Mouse (Mus musculus) kidney, embryonic 16.5 days (tissue): ENCODE results near the gene Mthfd1l. TPM values are rescaled to one million over a fixed set of nuclear protein-coding genes. Genes with fewer than 3 reads are reported as not detected.
"Not testable (repeated sequence)": the region's sequence is repeated elsewhere in the genome, so short reads cannot be mapped to it uniquely, and the experiment has no call there.

Experiments used
- ATAC-seq: fragments of 200-750 bp; cut with Nextera tagmentation; 2 replicates; pipeline ENCODE4 v1.8.0; 2017; ENCODE audit warnings: moderate TSS enrichment; ENCODE audit not compliant: low FRiP score, low TSS enrichment
- H3K27ac ChIP-seq: fragments of 300-500 bp; sonication (generic); 2 replicates; pipeline ENCODE4 v1.5.1; 2014; ENCODE audit warnings: low read length
- H3K27me3 ChIP-seq: fragments of 300-500 bp; sonication (generic); 2 replicates; pipeline ENCODE4 v1.6.1; 2014; ENCODE audit warnings: low read length, control low read depth, mixed read lengths; ENCODE audit not compliant: insufficient read depth
- H3K36me3 ChIP-seq: fragments of 300-500 bp; sonication (generic); 2 replicates; pipeline ENCODE4 v1.6.1; 2014; ENCODE audit warnings: low read length, control low read depth, mixed read lengths; ENCODE audit not compliant: insufficient read depth
- H3K4me1 ChIP-seq: fragments of 300-500 bp; sonication (generic); 2 replicates; pipeline ENCODE4 v1.6.1; 2014; ENCODE audit warnings: low read length, control low read depth, mixed read lengths; ENCODE audit not compliant: insufficient read depth
- H3K4me2 ChIP-seq: fragments of 300-500 bp; sonication (generic); replicated peaks from 2 replicates; pipeline ENCODE4 v1.6.1; 2014; ENCODE audit warnings: low read depth, low read length
- H3K4me3 ChIP-seq: fragments of 300-500 bp; sonication (generic); 2 replicates; pipeline ENCODE4 v1.5.1; 2014; ENCODE audit warnings: mild to moderate bottlenecking, low read length
- H3K9ac ChIP-seq: fragments of 300-500 bp; sonication (generic); replicated peaks from 2 replicates; pipeline ENCODE4 v1.6.1; 2014; ENCODE audit warnings: low read length
- H3K9me3 ChIP-seq: fragments of 300-500 bp; sonication (generic); 2 replicates; pipeline ENCODE4 v1.6.1; 2016; ENCODE audit warnings: low read length, control low read depth
- WGBS: fragments of 180-500 bp; shearing (Covaris S2); extraction: QIAGEN DNeasy Blood & Tissue Kit; methylation state at CpG from one replicate; pipeline ENCODE4 v1.1.7; 2014; 5-methylcytosine and 5-hydroxymethylcytosine counted together
- polyA plus RNA-seq: library from polyadenylated mRNA; unstranded; fragments of >200 nt; fragmentation: Nextera tagmentation; extraction: Ambion mirVana; gene quantifications from 2 replicates; pipeline ENCODE4 v1.2.1, GENCODE M21; 2015

Gene Mthfd1l
- polyA plus RNA-seq, 1 experiment from 2014 or later = 16.7 TPM

- no peaks in the 10 kb centered on the region for H3K9me3 ChIP-seq
These were observed 226.1 kb downstream of the Mthfd1l start for GRCm38 (mm10) chr10:4198978-4199377.

GRCm38 (mm10) chr10:4199926-4200325 is 227.0 kb downstream of the Mthfd1l start:
- Histone ChIP-seq H3K4me1 (no peaks in the 10 kb centered on the region), H3K4me2 (no peak overlapping the region), H3K36me3 (no peaks in the 10 kb centered on the region), H3K27ac (no peak overlapping the region), H3K27me3 (no peaks in the 10 kb centered on the region), H3K9me3 (no peaks in the 10 kb centered on the region), H3K9ac (no peak overlapping the region), H3K4me3 (no peak overlapping the region)
- ATAC-seq = no peak
- 91% methylated on average over 6 of the region's 6 CpGs for WGBS

More at GRCm38 (mm10) chr10:4198978-4199377, 226.1 kb downstream of the Mthfd1l start:
- ATAC-seq = no peak
- H3K4me1 ChIP-seq = no peaks in the 10 kb centered on the region
- no peak overlapping the region for H3K27ac ChIP-seq
- no peaks in the 10 kb centered on the region for H3K27me3 ChIP-seq
- H3K4me2 ChIP-seq = no peak overlapping the region
- H3K9ac ChIP-seq = no peak overlapping the region
- no peak overlapping the region for H3K4me3 ChIP-seq
- H3K36me3 ChIP-seq = no peaks in the 10 kb centered on the region
- WGBS = 73% methylated on average over 6 of the region's 6 CpGs

- Histone ChIP-seq H3K9ac (no peak overlapping the region), H3K36me3 (no peaks in the 10 kb centered on the region), H3K4me3 (no peak overlapping the region), H3K4me1 (no peaks in the 10 kb centered on the region), H3K27me3 (no peaks in the 10 kb centered on the region), H3K27ac (no peak overlapping the region), H3K4me2 (no peak overlapping the region), H3K9me3 (no peaks in the 10 kb centered on the region)
- 87% methylated on average over 5 of the region's 5 CpGs for WGBS
- ATAC-seq = no peak
These were observed 227.7 kb downstream of the Mthfd1l start for GRCm38 (mm10) chr10:4200546-4201104.

GRCm38 (mm10) chr10:4201141-4201540 is 228.2 kb downstream of the Mthfd1l start:
- H3K9me3 ChIP-seq = no peaks in the 10 kb centered on the region
- no peaks in the 10 kb centered on the region for H3K36me3 ChIP-seq
- no peaks in the 10 kb centered on the region for H3K27me3 ChIP-seq
- H3K4me3 ChIP-seq = no peak overlapping the region
- no peaks in the 10 kb centered on the region for H3K4me1 ChIP-seq
- H3K27ac ChIP-seq = no peak overlapping the region
- no peak overlapping the region for H3K4me2 ChIP-seq
- no peak overlapping the region for H3K9ac ChIP-seq
- ATAC-seq = no peak
- 89% methylated on average over 4 of the region's 4 CpGs for WGBS

GRCm38 (mm10) chr10:4203651-4204050 is 230.7 kb downstream of the Mthfd1l start:
- not testable (repeated sequence) for H3K4me3 ChIP-seq, H3K9me3 ChIP-seq, H3K27me3 ChIP-seq, H3K4me1 ChIP-seq, ATAC-seq, H3K27ac ChIP-seq, H3K4me2 ChIP-seq, H3K36me3 ChIP-seq, H3K9ac ChIP-seq
- WGBS = 56% methylated on average over 5 of the region's 6 CpGs

- H3K27ac ChIP-seq = no peak overlapping the region
- peaks cover 7% of the 10 kb centered on the region; the same call in 1 of the 2 replicates for H3K9me3 ChIP-seq
- H3K4me3 ChIP-seq = no peak overlapping the region
- WGBS = 76% methylated on average over 15 of the region's 15 CpGs
- H3K27me3 ChIP-seq = no peaks in the 10 kb centered on the region
- no peak for ATAC-seq
- H3K36me3 ChIP-seq = no peaks in the 10 kb centered on the region
- H3K9ac ChIP-seq = no peak overlapping the region
- peaks cover 14% of the 10 kb centered on the region for H3K4me1 ChIP-seq
- no peak overlapping the region for H3K4me2 ChIP-seq
These were observed 236.1 kb downstream of the Mthfd1l start for GRCm38 (mm10) chr10:4209040-4209439.

GRCm38 (mm10) chr10:4210313-4211066 is 237.6 kb downstream of the Mthfd1l start:
- peaks cover 14% of the 10 kb centered on the region for H3K4me1 ChIP-seq
- peak overlapping the region; percentile 62 for H3K4me2 ChIP-seq
- no peaks in the 10 kb centered on the region for H3K27me3 ChIP-seq
- peak overlapping the region; percentile 35 for H3K4me3 ChIP-seq
- no peaks in the 10 kb centered on the region for H3K36me3 ChIP-seq
- ATAC-seq = peak; percentile 83
- peaks cover 8% of the 10 kb centered on the region; the same call in 1 of the 2 replicates for H3K9me3 ChIP-seq
- H3K9ac ChIP-seq = peak overlapping the region; percentile 47
- no peak overlapping the region for H3K27ac ChIP-seq
- WGBS = 11% methylated on average over 24 of the region's 24 CpGs

GRCm38 (mm10) chr10:4211067-4211447 is 238.1 kb downstream of the Mthfd1l start:
- Histone ChIP-seq H3K9me3 (peaks cover 8% of the 10 kb centered on the region; the same call in 1 of the 2 replicates), H3K36me3 (no peaks in the 10 kb centered on the region), H3K27ac (no peak overlapping the region), H3K4me3 (no peak overlapping the region), H3K4me1 (peaks cover 14% of the 10 kb centered on the region), H3K4me2 (peak overlapping the region; percentile 62), H3K9ac (no peak overlapping the region), H3K27me3 (no peaks in the 10 kb centered on the region)
- ATAC-seq = peak; percentile 58; the same call in 1 of the 2 replicates
- WGBS = 56% methylated on average over 4 of the region's 4 CpGs
